Mouse (Mus musculus): ENCODE results near the gene Steap2. TPM values are rescaled to one million over a fixed set of nuclear protein-coding genes. Genes with fewer than 3 reads are reported as not detected.
A peak's percentile ranks its signal among the peaks of the same experiment; 100 is the strongest.

The Steap2 gene
- polyA plus RNA-seq (2015; fragmentation: Nextera tagmentation; extraction: Ambion mirVana): 4.6 and 5.1 TPM in 2 replicates

DNA sequence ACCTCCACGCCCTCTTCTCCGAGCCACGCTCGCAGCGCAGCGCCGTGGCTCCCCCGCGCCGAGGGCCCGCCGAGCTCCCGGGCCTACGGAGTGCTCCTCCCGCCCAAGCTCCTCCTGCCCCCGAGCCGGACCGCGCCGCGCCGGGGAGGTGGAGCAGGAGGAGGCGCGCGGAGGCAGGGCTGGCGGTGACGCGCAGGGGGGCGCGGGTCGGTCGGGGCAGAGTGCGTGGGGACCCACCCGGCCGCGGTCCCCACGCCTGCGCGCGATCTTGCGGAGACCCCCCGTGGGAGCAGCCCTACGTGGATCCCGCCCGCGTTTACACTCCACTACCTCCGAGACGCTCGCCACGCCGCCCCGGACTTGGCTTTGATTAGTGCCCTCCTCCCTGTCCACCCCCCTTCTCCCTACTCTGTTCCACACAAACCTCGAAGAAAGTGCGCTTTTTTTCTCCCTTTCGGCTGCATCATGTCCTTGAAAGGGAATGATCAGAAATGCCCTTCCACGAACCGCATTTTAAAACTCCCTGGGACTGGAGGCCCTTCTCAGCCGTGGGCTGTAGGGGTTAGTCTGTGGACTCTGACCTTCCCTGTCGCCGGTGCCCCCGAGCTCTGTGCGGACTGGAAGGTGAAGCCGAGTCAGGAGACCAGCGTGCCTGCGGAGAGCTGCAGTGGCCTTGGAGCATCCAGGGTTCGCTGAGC lies at the start of gene Steap2:
TSS of gene Steap2 (minus strand) at position 623 of the 698 bp plus-strand sequence.
- Histone ChIP-seq H3K36me3 (ENCODE audit: control insufficient read depth, insufficient read depth) (no peaks in the 10 kb centered on the region), H3K9me3 (replicated peaks; ENCODE audit: control insufficient read depth, low read length) (no peaks in the 10 kb centered on the region), H3K4me1 (ENCODE audit: control insufficient read depth, low read depth, low read length) (no peaks in the 10 kb centered on the region), H3K4me2 (ENCODE audit: low read depth, low read length) (peak within 1 kb of the TSS; percentile 46), H3K4me3 (ENCODE audit: low read depth, low read length) (peak within 1 kb of the TSS; percentile 62), H3K9ac (ENCODE audit: low read depth, low read length) (peak within 1 kb of the TSS; percentile 57), H3K27ac (ENCODE audit: low read length) (peak within 1 kb of the TSS; percentile 77), H3K27me3 (ENCODE audit: control insufficient read depth, insufficient read depth, low read depth, low read length) (peaks cover 13% of the 10 kb centered on the region)
- ATAC-seq (ENCODE audit: low read depth): peak; percentile 85
- WGBS (ENCODE audit: insufficient replicate concordance): 2% methylated on average over 54 of the region's 66 CpGs

DNA sequence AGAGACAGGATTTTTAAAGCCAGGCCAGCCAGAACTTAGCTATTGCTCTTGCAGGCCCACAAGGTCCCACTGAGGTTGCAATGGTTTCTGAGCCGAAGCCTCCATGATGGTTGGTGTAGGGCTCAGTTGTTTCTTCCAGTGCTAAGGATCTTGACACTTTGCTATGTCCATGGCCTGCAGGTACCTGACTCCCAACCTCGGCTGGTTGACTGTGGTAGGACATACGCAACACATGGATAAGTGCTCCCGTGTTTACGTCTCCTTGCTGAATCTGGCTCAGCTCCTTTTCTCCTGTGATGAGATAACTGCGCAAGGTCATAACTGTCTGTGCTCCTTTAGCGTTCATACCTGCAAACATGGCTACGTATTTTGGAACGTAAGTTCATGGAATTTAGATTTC lies 40.1 kb upstream of the Steap2 start:
- H3K4me1 ChIP-seq (ENCODE audit: control insufficient read depth, low read depth, low read length): no peaks in the 10 kb centered on the region
- WGBS (ENCODE audit: insufficient replicate concordance): 77% methylated on average over 9 of the region's 9 CpGs
- no peaks in the 10 kb centered on the region for H3K27me3 ChIP-seq (ENCODE audit: control insufficient read depth, insufficient read depth, low read depth, low read length)
- no peaks in the 10 kb centered on the region for H3K9me3 ChIP-seq (replicated peaks; ENCODE audit: control insufficient read depth, low read length)
- H3K27ac ChIP-seq (ENCODE audit: low read length): no peak overlapping the region
- no peak overlapping the region for H3K4me2 ChIP-seq (ENCODE audit: low read depth, low read length)
- H3K4me3 ChIP-seq (ENCODE audit: low read depth, low read length): no peak overlapping the region
- H3K9ac ChIP-seq (ENCODE audit: low read depth, low read length): no peak overlapping the region
- no peaks in the 10 kb centered on the region for H3K36me3 ChIP-seq (ENCODE audit: control insufficient read depth, insufficient read depth)
- ATAC-seq (ENCODE audit: low read depth): no peak

GRCm38 (mm10) chr5:5732858-5733257 lies 38.5 kb upstream of the Steap2 start:
- no peak overlapping the region for H3K27ac ChIP-seq (ENCODE audit: low read length)
- H3K9ac ChIP-seq (ENCODE audit: low read depth, low read length): no peak overlapping the region
- H3K4me1 ChIP-seq (ENCODE audit: control insufficient read depth, low read depth, low read length): no peaks in the 10 kb centered on the region
- no peaks in the 10 kb centered on the region for H3K36me3 ChIP-seq (ENCODE audit: control insufficient read depth, insufficient read depth)
- H3K4me3 ChIP-seq (ENCODE audit: low read depth, low read length): no peak overlapping the region
- ATAC-seq (ENCODE audit: low read depth): no peak
- no peaks in the 10 kb centered on the region for H3K9me3 ChIP-seq (replicated peaks; ENCODE audit: control insufficient read depth, low read length)
- 44% methylated on average over 2 of the region's 2 CpGs for WGBS (ENCODE audit: insufficient replicate concordance)
- H3K27me3 ChIP-seq (ENCODE audit: control insufficient read depth, insufficient read depth, low read depth, low read length): no peaks in the 10 kb centered on the region
- H3K4me2 ChIP-seq (ENCODE audit: low read depth, low read length): no peak overlapping the region

GRCm38 (mm10) chr5:5732208-5732607 lies 37.8 kb upstream of the Steap2 start:
- H3K4me1 ChIP-seq (ENCODE audit: control insufficient read depth, low read depth, low read length): no peaks in the 10 kb centered on the region
- no peaks in the 10 kb centered on the region for H3K9me3 ChIP-seq (replicated peaks; ENCODE audit: control insufficient read depth, low read length)
- no peak overlapping the region for H3K4me3 ChIP-seq (ENCODE audit: low read depth, low read length)
- H3K9ac ChIP-seq (ENCODE audit: low read depth, low read length): no peak overlapping the region
- 72% methylated on average over 3 of the region's 3 CpGs for WGBS (ENCODE audit: insufficient replicate concordance)
- no peak overlapping the region for H3K4me2 ChIP-seq (ENCODE audit: low read depth, low read length)
- no peak for ATAC-seq (ENCODE audit: low read depth)
- no peaks in the 10 kb centered on the region for H3K27me3 ChIP-seq (ENCODE audit: control insufficient read depth, insufficient read depth, low read depth, low read length)
- H3K27ac ChIP-seq (ENCODE audit: low read length): no peak overlapping the region
- H3K36me3 ChIP-seq (ENCODE audit: control insufficient read depth, insufficient read depth): no peaks in the 10 kb centered on the region

GRCm38 (mm10) chr5:5729904-5730303 lies 35.5 kb upstream of the Steap2 start:
- no peak overlapping the region for H3K4me2 ChIP-seq (ENCODE audit: low read depth, low read length)
- WGBS (ENCODE audit: insufficient replicate concordance): 61% methylated on average over 4 of the region's 4 CpGs
- no peak for ATAC-seq (ENCODE audit: low read depth)

DNA sequence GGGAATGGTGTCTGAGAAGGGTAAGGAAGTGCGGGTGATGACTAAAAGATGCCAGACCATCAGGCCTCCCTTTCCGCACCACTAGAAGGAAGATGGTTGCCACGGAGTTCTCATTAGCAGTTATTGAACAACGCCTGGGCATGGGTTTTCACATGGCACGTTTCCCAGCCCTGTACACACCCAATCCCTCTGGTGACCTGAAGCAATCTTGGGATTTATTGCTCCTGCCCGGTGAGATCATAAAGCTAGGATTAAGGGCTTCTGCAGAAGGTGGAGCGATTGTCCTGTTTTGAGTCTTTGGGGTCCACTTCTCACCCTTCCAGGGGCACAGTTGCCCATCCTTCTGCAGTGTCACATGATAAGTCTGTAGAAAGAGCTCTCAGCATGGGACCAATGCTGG lies 27.8 kb upstream of the Steap2 start:
- ATAC-seq (ENCODE audit: low read depth): no peak
- no peaks in the 10 kb centered on the region for H3K36me3 ChIP-seq (ENCODE audit: control insufficient read depth, insufficient read depth)
- WGBS (ENCODE audit: insufficient replicate concordance): 68% methylated on average over 7 of the region's 7 CpGs

More at GRCm38 (mm10) chr5:5729904-5730303, 35.5 kb upstream of the Steap2 start:
- no peak overlapping the region for H3K4me3 ChIP-seq (ENCODE audit: low read depth, low read length)
- no peaks in the 10 kb centered on the region for H3K4me1 ChIP-seq (ENCODE audit: control insufficient read depth, low read depth, low read length)
- H3K27me3 ChIP-seq (ENCODE audit: control insufficient read depth, insufficient read depth, low read depth, low read length): no peaks in the 10 kb centered on the region
- no peak overlapping the region for H3K27ac ChIP-seq (ENCODE audit: low read length)
- no peak overlapping the region for H3K9ac ChIP-seq (ENCODE audit: low read depth, low read length)
- H3K36me3 ChIP-seq (ENCODE audit: control insufficient read depth, insufficient read depth): no peaks in the 10 kb centered on the region
- H3K9me3 ChIP-seq (replicated peaks; ENCODE audit: control insufficient read depth, low read length): no peaks in the 10 kb centered on the region

DNA sequence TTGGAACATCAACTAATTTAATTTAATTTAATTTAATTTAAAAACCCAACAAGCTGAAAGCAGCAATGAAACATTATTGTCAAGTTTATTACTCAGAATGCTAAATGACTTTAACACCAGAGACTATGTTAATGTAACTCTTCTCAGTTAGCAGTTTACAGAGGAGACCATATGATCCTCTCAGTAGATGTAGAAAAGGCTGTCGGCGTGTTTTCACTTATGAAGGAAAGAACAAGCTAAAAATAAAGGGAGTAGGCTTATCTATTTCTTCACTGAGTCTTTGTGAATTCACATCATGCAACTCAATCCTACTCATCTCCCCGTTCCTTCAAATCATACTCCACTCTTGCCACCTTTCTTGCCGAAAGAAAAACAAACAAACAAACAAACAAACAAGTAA lies 16.7 kb upstream of the Steap2 start:
- ATAC-seq (ENCODE audit: low read depth): no peak
- whole genome bisulfite sequencing (ENCODE audit: insufficient replicate concordance): 55% methylated on average over 4 of the region's 4 CpGs
- no peaks in the 10 kb centered on the region for H3K9me3 ChIP-seq (replicated peaks; ENCODE audit: control insufficient read depth, low read length)

More for the DNA sequence above, 27.8 kb upstream of the Steap2 start:
- H3K27me3 ChIP-seq (ENCODE audit: control insufficient read depth, insufficient read depth, low read depth, low read length): no peaks in the 10 kb centered on the region
- H3K9ac ChIP-seq (ENCODE audit: low read depth, low read length): no peak overlapping the region
- no peak overlapping the region for H3K27ac ChIP-seq (ENCODE audit: low read length)
- H3K4me3 ChIP-seq (ENCODE audit: low read depth, low read length): no peak overlapping the region
- H3K9me3 ChIP-seq (replicated peaks; ENCODE audit: control insufficient read depth, low read length): no peaks in the 10 kb centered on the region
- H3K4me2 ChIP-seq (ENCODE audit: low read depth, low read length): no peak overlapping the region
- H3K4me1 ChIP-seq (ENCODE audit: control insufficient read depth, low read depth, low read length): no peaks in the 10 kb centered on the region

DNA sequence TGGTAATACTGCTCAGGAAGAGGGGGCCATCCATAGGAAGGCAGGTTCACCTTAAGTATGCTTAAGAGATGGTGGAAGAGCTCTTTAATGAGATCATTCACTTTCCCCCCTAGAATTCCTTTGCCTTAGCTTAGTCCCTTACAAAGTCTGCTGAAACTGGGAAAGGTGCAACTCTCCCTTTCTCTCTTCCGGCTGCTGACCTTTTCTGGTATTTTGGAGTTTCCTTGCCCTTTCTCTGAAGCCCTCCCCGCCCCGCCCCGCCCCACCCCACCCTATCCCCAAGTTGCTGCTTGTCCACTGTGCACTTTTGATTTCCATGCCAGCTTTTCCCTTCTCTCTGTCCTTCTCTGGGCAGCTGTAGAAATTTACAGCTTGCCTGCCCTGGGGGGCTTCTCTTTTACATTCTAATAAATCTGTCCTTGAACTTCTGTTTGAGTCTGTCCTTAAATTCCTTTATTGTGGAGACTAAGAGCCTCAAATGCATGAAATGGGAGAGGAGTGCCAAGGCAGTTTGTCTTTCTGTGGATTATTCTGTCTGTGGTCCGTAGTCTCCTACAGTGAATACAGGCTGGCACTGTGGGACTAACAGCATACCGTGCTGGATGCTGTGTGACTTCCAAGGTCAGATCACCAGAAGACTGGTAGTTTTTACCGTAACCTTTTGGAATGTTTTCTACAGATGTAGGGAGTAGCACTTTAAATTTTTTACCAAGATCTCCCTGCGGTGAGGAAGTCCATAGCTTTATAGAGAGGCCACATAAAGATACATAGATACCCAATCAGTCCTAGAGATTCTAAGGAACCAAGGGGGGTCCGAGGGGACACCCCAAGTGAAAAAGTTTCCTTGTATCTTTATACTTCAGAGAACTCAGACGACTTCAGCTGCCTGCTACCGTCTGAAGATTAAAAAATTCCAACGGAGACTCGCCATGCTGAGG lies 13.2 kb upstream of the Steap2 start:
- H3K4me1 ChIP-seq (ENCODE audit: control insufficient read depth, low read depth, low read length): no peaks in the 10 kb centered on the region
- H3K4me2 ChIP-seq (ENCODE audit: low read depth, low read length): no peak overlapping the region
- H3K9ac ChIP-seq (ENCODE audit: low read depth, low read length): no peak overlapping the region
- no peak overlapping the region for H3K27ac ChIP-seq (ENCODE audit: low read length)
- H3K4me3 ChIP-seq (ENCODE audit: low read depth, low read length): no peak overlapping the region
- 61% methylated on average over 13 of the region's 13 CpGs for WGBS (ENCODE audit: insufficient replicate concordance)
- H3K36me3 ChIP-seq (ENCODE audit: control insufficient read depth, insufficient read depth): no peaks in the 10 kb centered on the region
- no peak for ATAC-seq (ENCODE audit: low read depth)
- H3K9me3 ChIP-seq (replicated peaks; ENCODE audit: control insufficient read depth, low read length): no peaks in the 10 kb centered on the region
- H3K27me3 ChIP-seq (ENCODE audit: control insufficient read depth, insufficient read depth, low read depth, low read length): no peaks in the 10 kb centered on the region

More for the DNA sequence above, 16.7 kb upstream of the Steap2 start:
- no peak overlapping the region for H3K27ac ChIP-seq (ENCODE audit: low read length)
- H3K4me1 ChIP-seq (ENCODE audit: control insufficient read depth, low read depth, low read length): no peaks in the 10 kb centered on the region
- no peak overlapping the region for H3K4me2 ChIP-seq (ENCODE audit: low read depth, low read length)
- H3K9ac ChIP-seq (ENCODE audit: low read depth, low read length): no peak overlapping the region
- no peaks in the 10 kb centered on the region for H3K36me3 ChIP-seq (ENCODE audit: control insufficient read depth, insufficient read depth)
- H3K27me3 ChIP-seq (ENCODE audit: control insufficient read depth, insufficient read depth, low read depth, low read length): no peaks in the 10 kb centered on the region
- H3K4me3 ChIP-seq (ENCODE audit: low read depth, low read length): no peak overlapping the region

- ATAC-seq (ENCODE audit: low read depth): no peak
Measured at GRCm38 (mm10) chr5:5705019-5705418, 10.6 kb upstream of the Steap2 start.

More at GRCm38 (mm10) chr5:5705019-5705418, 10.6 kb upstream of the Steap2 start:
- Histone ChIP-seq H3K27me3 (ENCODE audit: control insufficient read depth, insufficient read depth, low read depth, low read length) (no peaks in the 10 kb centered on the region), H3K36me3 (ENCODE audit: control insufficient read depth, insufficient read depth) (no peaks in the 10 kb centered on the region), H3K4me1 (ENCODE audit: control insufficient read depth, low read depth, low read length) (no peaks in the 10 kb centered on the region), H3K27ac (ENCODE audit: low read length) (no peak overlapping the region), H3K9me3 (replicated peaks; ENCODE audit: control insufficient read depth, low read length) (no peaks in the 10 kb centered on the region), H3K4me2 (ENCODE audit: low read depth, low read length) (no peak overlapping the region), H3K4me3 (ENCODE audit: low read depth, low read length) (no peak overlapping the region), H3K9ac (ENCODE audit: low read depth, low read length) (no peak overlapping the region)
- 23% methylated on average over 2 of the region's 2 CpGs for WGBS (ENCODE audit: insufficient replicate concordance)

Measured in liver, embryonic 16.5 days (tissue).